Mouse (Mus musculus) G1E (cell line): ENCODE measurements around the gene Ptpa. TPM values are rescaled to one million over a fixed set of nuclear protein-coding genes. Genes with fewer than 3 reads are reported as not detected.

ENCODE experiments used
- ATAC-seq: 2 replicates; pipeline ENCODE4 v1.8.0; 2016; ENCODE audit warnings: mild to moderate bottlenecking; ENCODE audit not compliant: insufficient number of reproducible peaks, poor library complexity, low FRiP score, severe bottlenecking; ENCODE audit errors: extremely low read depth
- DNase-seq: peaks from one replicate; pipeline ENCODE4 v3.0.0; 2012; ENCODE audit warnings: low spot score
- H3K27me3 ChIP-seq: 2 replicates; pipeline ENCODE4 v1.6.1; 2012; ENCODE audit warnings: mild to moderate bottlenecking, low read length, inconsistent platforms; ENCODE audit not compliant: insufficient read depth
- H3K36me3 ChIP-seq: replicated peaks from 2 replicates; pipeline ENCODE3; 2012; ENCODE audit warnings: mild to moderate bottlenecking, inconsistent platforms
- H3K4me1 ChIP-seq: 2 replicates; pipeline ENCODE4 v1.6.1; 2012; ENCODE audit warnings: low read depth, low read length, inconsistent platforms, mixed read lengths; ENCODE audit not compliant: insufficient read depth
- H3K4me3 ChIP-seq: 2 replicates; pipeline ENCODE4 v1.5.1; 2012; ENCODE audit warnings: low read depth, mild to moderate bottlenecking, inconsistent platforms, low read length, moderate library complexity, mixed read lengths
- H3K9me3 ChIP-seq: replicated peaks from 2 replicates; pipeline ENCODE4 v1.6.1; 2012; ENCODE audit warnings: inconsistent platforms
- CTCF ChIP-seq: IDR thresholded peaks from 2 replicates; pipeline ENCODE4 v1.5.1; 2012; ENCODE audit warnings: low read depth, low read length, inconsistent platforms, mixed read lengths
- GATA1 ChIP-seq: IDR thresholded peaks from 2 replicates; pipeline ENCODE4 v1.6.1; 2012; ENCODE audit warnings: borderline replicate concordance, low read length, inconsistent platforms, mixed read lengths
- GATA2 ChIP-seq: IDR thresholded peaks from 2 replicates; pipeline ENCODE4 v1.6.1; 2012; ENCODE audit warnings: low read depth, low read length, inconsistent platforms, borderline replicate concordance
- POLR2AphosphoS5 ChIP-seq: IDR thresholded peaks from 2 replicates; pipeline ENCODE4 v1.6.1; 2012; ENCODE audit warnings: low read depth, low read length, inconsistent platforms; ENCODE audit not compliant: insufficient replicate concordance
- TAL1 ChIP-seq: conservative IDR thresholded peaks from 2 replicates; pipeline ENCODE4 v1.6.1; 2012; ENCODE audit warnings: low read depth, low read length, inconsistent platforms, mixed read lengths
- polyA plus RNA-seq: library from polyadenylated mRNA; stranded (reverse); fragments of >175 nt; gene quantifications from 2 replicates; pipeline ENCODE4 v1.2.3, GENCODE M21; 2012
- total RNA-seq, 2 experiments: library from RNA; stranded (forward) in 1 of 2; stranded (reverse) in 1 of 2; fragments of 200-1000 nt in 1 of 2; fragments of >200 nt in 1 of 2; fragmentation: Nextera tagmentation in 1 of 2; gene quantifications; 2 replicates each; pipeline ENCODE4 v1.2.3; 2014 to 2017

Gene Ptpa
- total and polyA plus RNA-seq, 3 experiments: 81.5 to 583 (median 106) TPM

DNA sequence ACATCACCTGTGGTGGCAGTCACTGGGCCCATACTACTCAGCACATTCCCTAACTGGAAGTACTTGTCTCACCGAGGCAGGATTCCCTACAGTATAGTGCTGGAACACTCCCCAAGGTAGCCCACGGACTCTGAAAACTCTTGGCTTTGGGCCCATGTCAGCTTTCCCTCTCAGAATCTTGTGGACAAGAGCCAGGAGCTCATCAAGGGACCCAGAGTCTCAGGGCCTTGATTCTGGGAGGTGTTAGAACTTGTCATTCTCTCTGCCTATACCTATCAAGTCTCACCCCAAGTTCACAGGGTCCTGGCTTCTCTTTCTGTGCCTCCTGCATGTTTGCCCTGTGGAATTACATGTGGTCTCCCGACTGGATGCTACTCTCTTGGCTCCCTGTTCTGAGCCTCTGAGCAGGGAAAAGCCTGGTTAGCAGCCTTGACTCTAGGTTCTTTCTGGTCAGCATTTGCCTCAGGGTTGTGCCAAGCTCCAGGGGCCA, 24.4 kb downstream of the Ptpa start:
- H3K36me3 ChIP-seq: peaks cover 100% of the 10 kb centered on the region
- H3K4me3 ChIP-seq: no peak overlapping the region
- no peak for TF ChIP-seq TAL1
- TF ChIP-seq POLR2AphosphoS5: no peak
- no peak for TF ChIP-seq CTCF
- TF ChIP-seq GATA2: no peak
- no peak for TF ChIP-seq GATA1
- peaks cover 43% of the 10 kb centered on the region for H3K4me1 ChIP-seq
- ATAC-seq: no peak
- no peak for DNase-seq
- H3K9me3 ChIP-seq: no peaks in the 10 kb centered on the region
- H3K27me3 ChIP-seq: no peaks in the 10 kb centered on the region; the same call in 1 of the 2 replicates

- DNase-seq: peak; percentile 77
- H3K4me3 ChIP-seq: no peak overlapping the region
- H3K4me1 ChIP-seq: peaks cover 36% of the 10 kb centered on the region
- ATAC-seq: no peak
- no peaks in the 10 kb centered on the region; the same call in 1 of the 2 replicates for H3K27me3 ChIP-seq
- H3K9me3 ChIP-seq: no peaks in the 10 kb centered on the region
- peaks cover 100% of the 10 kb centered on the region for H3K36me3 ChIP-seq
- TF ChIP-seq CTCF (peak; percentile 71), GATA2 (no peak)
Measured at GRCm38 (mm10) chr2:30440701-30441517, 25.1 kb downstream of the Ptpa start.

DNA sequence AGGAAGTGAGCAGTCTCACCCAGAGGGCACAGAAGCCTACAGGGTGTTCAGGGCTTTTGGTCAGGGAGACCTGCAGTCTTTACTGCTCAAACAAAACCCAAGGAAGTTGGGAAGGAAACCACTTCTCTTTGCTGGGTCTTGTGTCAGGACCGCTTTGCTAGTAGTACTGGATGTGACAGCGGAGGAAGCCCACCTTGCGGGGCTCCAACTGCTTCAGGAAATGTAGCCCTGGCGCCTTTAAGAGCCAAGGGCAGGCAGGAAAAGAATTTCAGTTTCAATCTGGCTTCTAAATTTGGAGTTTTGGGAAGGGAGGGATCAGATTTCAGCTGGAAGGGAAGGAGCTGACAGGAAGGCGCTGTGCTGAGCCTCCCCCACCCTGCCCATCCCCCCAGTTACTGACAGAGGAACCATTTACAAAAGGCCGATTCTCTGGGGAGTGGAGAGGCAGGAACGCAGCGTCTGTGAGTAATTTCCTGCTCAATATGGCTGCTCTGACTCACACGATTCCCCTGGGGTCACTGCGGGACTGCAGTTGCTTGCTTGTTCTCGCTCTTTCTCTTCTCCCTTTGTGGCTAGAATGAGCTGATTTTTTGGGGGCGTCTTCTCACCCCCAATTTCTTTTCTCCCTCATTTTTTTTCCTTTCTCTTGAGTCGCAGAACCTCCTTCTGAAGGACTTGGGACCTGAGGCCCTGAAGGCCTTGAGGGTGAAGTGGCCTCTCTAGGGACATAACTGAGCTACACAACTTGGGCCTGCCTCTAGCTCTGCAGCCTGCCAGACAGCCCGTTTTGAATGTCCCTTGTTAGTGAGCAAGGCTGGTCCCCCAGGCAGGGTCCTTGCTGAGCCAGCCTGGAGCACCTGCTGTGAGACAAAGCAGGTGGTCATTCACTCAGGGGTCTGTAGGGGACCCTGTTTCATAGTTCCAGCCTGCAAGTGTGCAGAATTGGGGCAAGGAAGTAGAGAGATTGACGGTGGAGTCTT, 26.0 kb downstream of the Ptpa start:
- Histone ChIP-seq H3K4me1 (peaks cover 33% of the 10 kb centered on the region), H3K4me3 (no peak overlapping the region), H3K27me3 (no peaks in the 10 kb centered on the region; the same call in 1 of the 2 replicates), H3K36me3 (peaks cover 100% of the 10 kb centered on the region), H3K9me3 (no peaks in the 10 kb centered on the region)
- no peak for TF ChIP-seq POLR2AphosphoS5
- no peak for TF ChIP-seq GATA2
- no peak for TF ChIP-seq CTCF
- no peak for TF ChIP-seq GATA1
- DNase-seq (no peak), ATAC-seq (no peak)

DNA sequence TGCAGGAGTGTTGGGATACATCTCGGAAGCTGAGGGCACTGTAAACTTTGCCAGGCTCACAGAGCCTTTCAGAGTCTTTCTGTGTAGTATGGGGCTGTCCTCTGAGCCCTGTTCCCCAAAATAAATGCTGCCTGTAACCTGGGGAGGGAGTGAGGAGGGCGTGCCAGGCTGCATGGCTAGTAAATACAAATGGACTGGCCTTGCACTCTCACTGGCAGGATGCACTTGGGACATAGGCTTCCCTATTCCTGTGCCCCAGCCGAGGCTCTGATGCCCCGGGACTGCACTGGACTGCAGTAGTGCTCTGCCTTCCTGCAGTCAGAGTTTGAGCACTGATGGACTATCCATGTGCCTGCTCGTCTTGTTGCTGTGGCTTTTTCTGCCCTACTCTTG, 26.7 kb downstream of the Ptpa start:
- no peak for DNase-seq
- TF ChIP-seq GATA2 (no peak), GATA1 (no peak), TAL1 (no peak), CTCF (no peak), POLR2AphosphoS5 (no peak)
- Histone ChIP-seq H3K4me3 (no peak overlapping the region), H3K4me1 (peaks cover 33% of the 10 kb centered on the region), H3K9me3 (no peaks in the 10 kb centered on the region), H3K36me3 (peaks cover 100% of the 10 kb centered on the region), H3K27me3 (no peaks in the 10 kb centered on the region; the same call in 1 of the 2 replicates)
- ATAC-seq: no peak

DNA sequence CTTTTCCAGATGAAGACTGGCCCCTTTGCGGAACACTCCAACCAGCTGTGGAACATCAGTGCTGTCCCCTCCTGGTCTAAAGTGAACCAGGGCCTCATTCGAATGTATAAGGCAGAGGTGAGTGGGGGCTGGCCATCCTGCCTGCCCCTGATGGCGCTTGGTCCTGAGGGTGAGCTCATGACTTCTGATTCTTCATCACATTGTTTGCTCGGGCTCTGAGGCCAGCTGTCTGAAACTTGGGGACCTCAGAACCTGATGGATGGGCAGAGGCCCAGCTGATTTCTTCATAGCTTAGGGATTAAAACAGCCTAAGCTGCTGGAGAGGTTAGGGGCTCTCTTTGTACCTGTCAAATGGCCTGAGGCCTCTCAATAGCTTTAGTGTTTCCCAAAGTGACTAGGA, 27.4 kb downstream of the Ptpa start:
- ATAC-seq (no peak), DNase-seq (no peak)
- Histone ChIP-seq H3K36me3 (peaks cover 100% of the 10 kb centered on the region), H3K27me3 (no peaks in the 10 kb centered on the region), H3K9me3 (no peaks in the 10 kb centered on the region), H3K4me1 (peaks cover 31% of the 10 kb centered on the region), H3K4me3 (no peak overlapping the region)
- no peak for TF ChIP-seq POLR2AphosphoS5
- no peak for TF ChIP-seq CTCF
- no peak for TF ChIP-seq TAL1
- TF ChIP-seq GATA2: no peak
- no peak for TF ChIP-seq GATA1

DNA sequence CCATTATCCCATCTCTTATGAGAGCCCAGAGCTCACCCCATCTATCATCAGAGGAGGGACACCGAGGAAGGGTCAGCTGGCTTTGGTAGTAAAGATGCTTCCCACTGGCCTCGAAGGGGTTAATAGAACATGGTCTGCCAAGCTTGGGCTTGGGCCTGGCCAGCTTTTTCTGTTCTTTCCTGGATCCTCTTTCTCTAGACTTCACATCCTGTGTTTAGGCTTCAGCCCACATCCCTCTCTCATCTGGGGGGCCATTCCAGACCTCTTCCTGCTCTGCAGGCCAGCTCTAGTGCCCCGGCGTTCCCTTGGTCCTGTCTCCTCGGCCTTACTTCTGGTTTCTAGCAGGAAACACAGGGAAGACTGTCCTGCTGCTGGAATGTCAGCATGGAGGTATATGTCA, 28.2 kb downstream of the Ptpa start:
- Histone ChIP-seq H3K9me3 (no peaks in the 10 kb centered on the region), H3K4me1 (peaks cover 26% of the 10 kb centered on the region), H3K27me3 (no peaks in the 10 kb centered on the region), H3K4me3 (no peak overlapping the region), H3K36me3 (peaks cover 99% of the 10 kb centered on the region)
- TF ChIP-seq GATA1: no peak
- no peak for TF ChIP-seq POLR2AphosphoS5
- TF ChIP-seq CTCF: no peak
- TF ChIP-seq GATA2: no peak
- no peak for TF ChIP-seq TAL1
- no peak for ATAC-seq
- no peak for DNase-seq
